ENCODE assay signal across 20 mouse cellular contexts in genomic region chr2:18958044-18958443, GRCm38 (mm10). TPM values are rescaled to one million over a fixed set of nuclear protein-coding genes. Genes with fewer than 3 reads are reported as not detected.
A peak's percentile ranks its signal among the peaks of the same experiment; 100 is the strongest.
DNase-seq lines count a peak whose midpoint lies in the region; ATAC-seq and TF ChIP-seq lines count a peak whose summit lies in the region.
"Had no signal": no experiment of that assay in that cellular context is flagged by ENCODE, and none has a peak within 500 bp of the region (broad histone marks: within the 10 kb centered on the region; RNA-seq: fewer than 3 reads in every experiment).

No protein-coding gene starts in this region.

- whole genome bisulfite sequencing in heart, embryonic 14.5 days, result 80% methylated on average over 9 of the region's 9 CpGs
- WGBS in spleen, adult 2 months, result 48% methylated on average over 9 of the region's 9 CpGs

- no peaks in the 10 kb centered on the region for H3K9me3 ChIP-seq in heart, embryonic 14.5 days (ENCODE audit: control insufficient read depth, low read length)
- H3K9me3 ChIP-seq in G1E (replicated peaks), result no peaks in the 10 kb centered on the region
- H3K9me3 ChIP-seq: forebrain, embryonic 10.5 days had no signal

- no peak overlapping the region for H3K27ac ChIP-seq in heart, embryonic 14.5 days (replicated peaks in 1 of 2; ENCODE audit: control insufficient read depth in 1 of 2, insufficient read depth in 1 of 2, low read depth in 2 of 2, low read length in 2 of 2)
- peak overlapping the region; percentile 57 for H3K27ac ChIP-seq in spleen, adult 2 months (ENCODE audit: insufficient read depth, low read length)
- H3K27ac ChIP-seq: forebrain, embryonic 10.5 days; kidney, postnatal 0 days had no signal

- no peak for TF ChIP-seq POLR2A in spleen, adult 2 months (IDR thresholded peaks at IDR 0.05; ENCODE audit: low read depth, low read length)

- peak overlapping the region; percentile 54; the same call in 1 of the 2 replicates for H3K4me2 ChIP-seq in heart, embryonic 14.5 days (ENCODE audit: low read length)
- H3K4me2 ChIP-seq: lung, embryonic 14.5 days; midbrain, embryonic 11.5 days had no signal

- no peak for TF ChIP-seq CTCF in spleen, adult 2 months (IDR thresholded peaks at IDR 0.05; ENCODE audit: extremely low read depth, insufficient read depth, insufficient read length, insufficient replicate concordance)
- TF ChIP-seq CTCF in G1E (IDR thresholded peaks at IDR 0.05; ENCODE audit: low read depth, low read length), result no peak

- DNase-seq in heart, postnatal 25 days (ENCODE audit: low spot score), result no peak
- DNase-seq in spleen, adult 2 months (ENCODE audit: low read depth in 1 of 2, low spot score in 2 of 2), result no peak
- no peak for DNase-seq in spleen, adult 12 weeks (ENCODE audit: low spot score)
- DNase-seq in G1E (ENCODE audit: low spot score), result no peak
- no peak for DNase-seq in left cerebral cortex, postnatal 36 days (ENCODE audit: low spot score in 2 of 2)
- DNase-seq: adrenal gland, postnatal 36 days; cerebellum, adult 18-20 months; cerebellum, postnatal 25 days; kidney, adult 11 months; layer of hippocampus, postnatal 36 days; lung, embryonic 14.5 days; lung, postnatal 36 days; right cerebral cortex, postnatal 4 days had no signal

- no peak overlapping the region for H3K9ac ChIP-seq in heart, embryonic 14.5 days (ENCODE audit: low read length)
- H3K9ac ChIP-seq: lung, embryonic 14.5 days had no signal

- intact Hi-C loops in heart, postnatal 25 days (cut with DNase I), result no loop called here
- intact Hi-C loops in left cerebral cortex, postnatal 36 days (cut with DNase I), result no loop called here

- peaks cover 19 to 32% of the 10 kb centered on the region in 2 experiments for H3K4me1 ChIP-seq in heart, embryonic 14.5 days (ENCODE audit: control insufficient read depth in 2 of 2, insufficient read depth in 2 of 2, low read length in 2 of 2)
- peaks cover 44% of the 10 kb centered on the region for H3K4me1 ChIP-seq in spleen, adult 2 months (ENCODE audit: control insufficient read depth, insufficient read depth, insufficient read length)
- H3K4me1 ChIP-seq in G1E (ENCODE audit: insufficient read depth, low read depth, low read length), result peaks cover 98% of the 10 kb centered on the region

- no peak for ATAC-seq in heart, embryonic 14.5 days (ENCODE audit: insufficient number of reproducible peaks, insufficient read depth, low FRiP score, low read depth)
- ATAC-seq in G1E (ENCODE audit: extremely low read depth, insufficient number of reproducible peaks, low FRiP score, poor library complexity, severe bottlenecking), result no peak
- peak; percentile 17; the same call in 1 of the 2 replicates for ATAC-seq in neutrophil, adult 5-6 weeks (ENCODE audit: extremely low read depth, insufficient number of reproducible peaks, low FRiP score, poor library complexity, severe bottlenecking)
- ATAC-seq: hindbrain, embryonic 16.5 days had no signal

- no peaks in the 10 kb centered on the region for H3K36me3 ChIP-seq in heart, embryonic 14.5 days (ENCODE audit: control insufficient read depth, insufficient read depth, low read length)
- H3K36me3 ChIP-seq in spleen, adult 2 months (ENCODE audit: control insufficient read depth, insufficient read depth, low read length), result no peaks in the 10 kb centered on the region
- H3K36me3 ChIP-seq in G1E (replicated peaks), result peaks cover 36% of the 10 kb centered on the region
- H3K36me3 ChIP-seq: forebrain, embryonic 10.5 days had no signal

- no peaks in the 10 kb centered on the region for H3K27me3 ChIP-seq in heart, embryonic 14.5 days (ENCODE audit: control insufficient read depth, insufficient read depth, low read length)
- no peaks in the 10 kb centered on the region for H3K27me3 ChIP-seq in spleen, adult 2 months (ENCODE audit: control insufficient read depth, insufficient read depth, low read length)
- H3K27me3 ChIP-seq in G1E (ENCODE audit: insufficient read depth, low read length), result no peaks in the 10 kb centered on the region

- H3K4me3 ChIP-seq in heart, embryonic 14.5 days (ENCODE audit: control insufficient read depth in 1 of 2, insufficient read depth in 1 of 2, low read depth in 1 of 2, low read length in 2 of 2), result no peak overlapping the region
- no peak overlapping the region for H3K4me3 ChIP-seq in spleen, adult 2 months (ENCODE audit: extremely low read depth, insufficient read depth, insufficient read length)
- H3K4me3 ChIP-seq in G1E (ENCODE audit: low read depth, low read length), result peak overlapping the region; percentile 14; the same call in 1 of the 2 replicates
- H3K4me3 ChIP-seq: forebrain, embryonic 10.5 days had no signal

RNA-seq across cellular contexts. Expression of gene Pip4k2a, which starts 39.9 kb away (rescaled TPM):
- polyA plus RNA-seq in heart, embryonic 14.5 days (2014; fragmentation: Nextera tagmentation; extraction: Ambion mirVana), result 7.4 TPM in 2 replicates
- 1 to 10 TPM; 7.1 to 7.6 TPM for total RNA-seq in heart, postnatal 25 days (2021)
- 21.4 and 21.8 TPM in 2 replicates for polyA plus RNA-seq in spleen, adult 2 months (2012; rRNA removed)
- 102 and 173 TPM in 2 replicates for total RNA-seq in G1E (2014; fragmentation: Nextera tagmentation)
- total RNA-seq in G1E (2017), result 56.5 and 72.3 TPM in 2 replicates
- polyA plus RNA-seq in G1E (2012), result 21.1 and 33.9 TPM in 2 replicates
- total RNA-seq in neutrophil, adult 5-6 weeks (2017), result 69.7 and 73.9 TPM in 2 replicates
- 10 to 100 TPM; 50.8 to 56.2 TPM for total RNA-seq in left cerebral cortex, postnatal 36 days (2021)

RNA-seq across cellular contexts. Expression of gene 4930426L09Rik, which starts 40.1 kb away (rescaled TPM):
- polyA plus RNA-seq in heart, embryonic 14.5 days (2014; fragmentation: Nextera tagmentation; extraction: Ambion mirVana), result 0.31 and 0.36 TPM in 2 replicates
- total RNA-seq in heart, postnatal 25 days (2021), result under 1 TPM in 1 of 2 experiments, not detected in 1; 0.17 TPM
- 0.69 and 1.2 TPM in 2 replicates for polyA plus RNA-seq in spleen, adult 2 months (2012; rRNA removed)
- total RNA-seq in G1E (2014; fragmentation: Nextera tagmentation) (8.7 and 13.8 TPM in 2 replicates), G1E (2017) (1.6 and 2.0 TPM in 2 replicates)
- polyA plus RNA-seq in G1E (2012), result 0.23 and 0.36 TPM in 2 replicates
- total RNA-seq in neutrophil, adult 5-6 weeks (2017), result 3.1 and 3.7 TPM in 2 replicates
- total RNA-seq in left cerebral cortex, postnatal 36 days (2021), result 1 to 10 TPM in 1 of 2 experiments, under 1 TPM in 1; 0.72 to 1.0 TPM
- total RNA-seq: gastrocnemius, adult 18-20 months had no signal
